Mouse (Mus musculus) spleen, postnatal 0 days (tissue): Measurements from ENCODE around the gene Pla2g7. TPM values are rescaled to one million over a fixed set of nuclear protein-coding genes. Genes with fewer than 3 reads are reported as not detected.

Experiments used
- polyA plus RNA-seq: library from polyadenylated mRNA; unstranded; fragments of >200 nt; fragmentation: Nextera tagmentation; extraction: Ambion mirVana; gene quantifications from 2 replicates; pipeline ENCODE4 v1.2.1, GENCODE M21; 2015

Pla2g7 gene
- 41.6 and 48.2 TPM in 2 replicates for polyA plus RNA-seq

GRCm38 (mm10) chr17:43567992-43568888 is at the start of gene Pla2g7:
Pla2g7 (plus strand) TSS chr17:43568098.

DNA sequence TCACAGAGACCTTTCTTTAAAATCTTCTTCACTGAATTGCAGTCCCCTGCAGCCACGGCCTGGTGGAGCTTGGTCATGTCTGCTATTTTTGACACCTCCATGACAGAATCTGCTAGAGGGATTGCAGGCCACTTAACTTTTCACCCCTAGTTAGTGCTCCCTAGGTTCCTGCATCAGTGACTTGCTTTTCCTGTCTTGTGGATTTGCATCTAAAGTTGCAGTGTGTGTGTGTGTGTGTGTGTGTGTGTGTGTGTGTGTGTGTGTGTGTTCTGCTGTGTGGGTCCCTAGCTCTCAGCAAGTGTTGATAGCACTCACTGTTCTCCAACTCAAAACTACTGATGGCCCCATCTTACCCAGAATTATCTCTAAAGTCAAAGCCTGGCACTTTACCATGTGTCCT is 24.4 kb upstream of the Pla2g7 start, which contains the start of gene Ankrd66:
TSS of gene Ankrd66 (minus strand) at position 101 of the 400 bp plus-strand sequence.

DNA sequence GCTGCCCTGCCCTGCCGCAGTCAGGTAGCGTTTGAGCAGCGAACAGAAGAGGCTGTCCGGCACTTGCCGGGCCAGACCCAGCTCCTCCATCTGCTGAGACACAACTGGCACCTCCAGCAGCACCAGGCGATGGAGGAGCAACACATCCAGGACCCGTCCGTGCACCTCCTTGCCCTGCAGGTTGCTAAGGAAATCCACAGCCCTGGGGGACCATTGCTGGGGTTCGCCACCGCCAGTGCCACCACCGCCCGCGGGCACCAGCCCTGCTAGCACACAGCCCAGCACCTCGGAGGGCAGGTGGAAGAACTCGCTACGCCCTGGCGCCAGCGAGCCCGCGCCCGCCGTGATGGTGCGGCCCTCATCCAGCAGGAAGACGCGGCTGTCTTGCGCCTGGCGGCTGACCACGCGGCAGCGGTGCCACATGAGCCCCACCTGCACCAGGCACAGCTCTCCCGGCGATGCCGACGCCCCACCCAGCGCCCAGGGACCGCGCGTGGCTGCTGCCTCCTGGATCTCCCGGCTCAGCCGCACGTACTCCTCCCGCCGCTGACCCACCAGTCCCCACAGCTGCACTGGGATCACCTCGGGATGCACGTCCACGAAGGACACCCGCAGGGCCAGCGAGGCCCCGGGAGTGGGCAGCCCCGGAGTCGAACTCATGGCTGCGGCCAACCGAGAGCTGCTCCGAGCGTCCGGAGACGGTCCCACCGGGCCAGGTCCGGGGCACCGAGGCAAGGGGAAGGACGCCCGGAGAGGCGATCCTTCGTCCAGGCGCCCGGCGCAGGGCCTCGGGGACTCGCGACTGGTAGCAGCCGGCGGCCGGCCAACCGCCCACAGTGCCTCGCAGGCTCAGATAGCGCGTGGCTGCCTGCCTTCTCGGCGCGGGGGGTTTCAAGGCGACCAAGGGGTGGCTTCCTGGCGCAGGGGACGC is 61.9 kb downstream of the Pla2g7 start, which contains the start of gene Tdrd6:
TSS of gene Tdrd6 (minus strand) at position 804 of the 931 bp plus-strand sequence.

Other genes starting within 250 kb of the Pla2g7 start
- 4.3 and 5.8 TPM in 2 replicates for gene Adgrf5, start 207.6 kb upstream of the Pla2g7 start, polyA plus RNA-seq
- gene Mep1a, start 65.3 kb upstream of the Pla2g7 start, polyA plus RNA-seq: not detected in 2 replicates
- gene Ankrd66, start 24.5 kb upstream of the Pla2g7 start, polyA plus RNA-seq: 0.32 and 0.38 TPM in 2 replicates
- not detected in 2 replicates for gene Tdrd6, start 62.2 kb downstream of the Pla2g7 start, polyA plus RNA-seq
- gene Slc25a27, start 99.1 kb downstream of the Pla2g7 start, polyA plus RNA-seq: 4.5 and 6.9 TPM in 2 replicates
- gene Cyp39a1, start 99.3 kb downstream of the Pla2g7 start, polyA plus RNA-seq: 3.9 and 5.2 TPM in 2 replicates
- gene Rcan2, start 233.3 kb downstream of the Pla2g7 start, polyA plus RNA-seq: 1.7 and 2.4 TPM in 2 replicates